19 mouse cellular contexts compared by ENCODE assay signal in genomic region chr9:20870211-20871173, GRCm38 (mm10). TPM values are rescaled to one million over a fixed set of nuclear protein-coding genes. Genes with fewer than 3 reads are reported as not detected.
DNase-seq lines count a peak whose midpoint lies in the region; ATAC-seq and TF ChIP-seq lines count a peak whose summit lies in the region.
"Had no signal": no experiment of that assay in that cellular context is flagged by ENCODE, and none has a peak within 500 bp of the region (broad histone marks: within the 10 kb centered on the region; RNA-seq: fewer than 3 reads in every experiment).

No protein-coding gene starts in this region.

- whole genome bisulfite sequencing in intestine, postnatal 0 days = 80% methylated on average over 12 of the region's 12 CpGs
- 76% methylated on average over 12 of the region's 12 CpGs for WGBS in intestine, embryonic 15.5 days
- WGBS in lung, embryonic 14.5 days = 70% methylated on average over 12 of the region's 12 CpGs

- H3K4me2 ChIP-seq in intestine, postnatal 0 days (replicated peaks; ENCODE audit: low read depth) = no peak overlapping the region
- no peak overlapping the region for H3K4me2 ChIP-seq in intestine, embryonic 15.5 days (replicated peaks)
- no peak overlapping the region for H3K4me2 ChIP-seq in lung, embryonic 14.5 days
- no peak overlapping the region for H3K4me2 ChIP-seq in myocyte (ENCODE audit: low read depth)
- H3K4me2 ChIP-seq: embryonic facial prominence, embryonic 12.5 days; hindbrain, embryonic 12.5 days; midbrain, embryonic 12.5 days had no signal

- DNase-seq in cerebellum, adult 9-10 months = peak; percentile 38
- DNase-seq in cerebellum, adult 11 months = no peak
- no peak for DNase-seq in lung, embryonic 14.5 days
- DNase-seq in lung, postnatal 10 days = no peak
- DNase-seq in right cerebral cortex, adult 18-20 months = no peak
- DNase-seq: adrenal gland, postnatal 10 days; gastrocnemius, postnatal 36 days; kidney, adult 11 months; lung, postnatal 14 days; thymus, postnatal 4 days had no signal

- no peak for TF ChIP-seq POLR2A in myocyte (IDR thresholded peaks at IDR 0.05; ENCODE audit: insufficient read length, low read depth)

- no peak overlapping the region for H3K4me3 ChIP-seq in intestine, postnatal 0 days (ENCODE audit: low read depth, low read length)
- H3K4me3 ChIP-seq in intestine, embryonic 15.5 days (replicated peaks) = no peak overlapping the region
- no peak overlapping the region for H3K4me3 ChIP-seq in lung, embryonic 14.5 days (ENCODE audit: low read depth, low read length)
- H3K4me3 ChIP-seq in myocyte = no peak overlapping the region
- H3K4me3 ChIP-seq: embryonic facial prominence, embryonic 12.5 days; hindbrain, embryonic 12.5 days; midbrain, embryonic 12.5 days had no signal

- no peaks in the 10 kb centered on the region for H3K27me3 ChIP-seq in intestine, postnatal 0 days (replicated peaks; ENCODE audit: control insufficient read depth, insufficient read depth, low read length)
- H3K27me3 ChIP-seq in intestine, embryonic 15.5 days (replicated peaks) = peaks cover 13% of the 10 kb centered on the region; the same call in 1 of the 2 replicates
- peaks cover 23% of the 10 kb centered on the region for H3K27me3 ChIP-seq in lung, embryonic 14.5 days (ENCODE audit: insufficient read depth, low read length)
- no peaks in the 10 kb centered on the region for H3K27me3 ChIP-seq in myocyte (ENCODE audit: control insufficient read depth, insufficient read depth, insufficient read length)

- H3K79me2 ChIP-seq in myocyte (ENCODE audit: control insufficient read depth, insufficient read depth) = no peaks in the 10 kb centered on the region

- H3K9ac ChIP-seq in intestine, postnatal 0 days (ENCODE audit: low read depth, low read length) = no peak overlapping the region
- H3K9ac ChIP-seq in intestine, embryonic 15.5 days = no peak overlapping the region
- no peak overlapping the region for H3K9ac ChIP-seq in lung, embryonic 14.5 days
- H3K9ac ChIP-seq: embryonic facial prominence, embryonic 12.5 days; hindbrain, embryonic 12.5 days; midbrain, embryonic 12.5 days had no signal

- no peak overlapping the region for H3K27ac ChIP-seq in intestine, postnatal 0 days (ENCODE audit: low read depth, low read length)
- H3K27ac ChIP-seq in intestine, embryonic 15.5 days = no peak overlapping the region
- H3K27ac ChIP-seq in lung, embryonic 14.5 days (ENCODE audit: low read depth) = no peak overlapping the region
- H3K27ac ChIP-seq: embryonic facial prominence, embryonic 12.5 days; hindbrain, embryonic 12.5 days; midbrain, embryonic 12.5 days had no signal

- H3ac ChIP-seq in myocyte (ENCODE audit: control insufficient read depth, insufficient read length) = no peak overlapping the region

- no peaks in the 10 kb centered on the region for H3K9me3 ChIP-seq in intestine, postnatal 0 days (ENCODE audit: control insufficient read depth)
- no peaks in the 10 kb centered on the region for H3K9me3 ChIP-seq in intestine, embryonic 15.5 days
- no peaks in the 10 kb centered on the region for H3K9me3 ChIP-seq in lung, embryonic 14.5 days (ENCODE audit: low read depth, low read length)
- H3K9me3 ChIP-seq: embryonic facial prominence, embryonic 12.5 days; hindbrain, embryonic 12.5 days; midbrain, embryonic 12.5 days had no signal

- TF ChIP-seq CTCF in intestine, postnatal 0 days (IDR thresholded peaks at IDR 0.05; ENCODE audit: low read depth) = peak; percentile 36
- peak; percentile 39 for TF ChIP-seq CTCF in lung, embryonic 14.5 days (IDR thresholded peaks at IDR 0.05; ENCODE audit: low read depth)

- H3K4me1 ChIP-seq in intestine, postnatal 0 days (replicated peaks; ENCODE audit: control insufficient read depth, insufficient read depth, low read length) = no peaks in the 10 kb centered on the region
- peaks cover 5% of the 10 kb centered on the region; the same call in 1 of the 2 replicates for H3K4me1 ChIP-seq in intestine, embryonic 15.5 days (replicated peaks)
- H3K4me1 ChIP-seq in lung, embryonic 14.5 days (ENCODE audit: insufficient read depth) = no peaks in the 10 kb centered on the region
- H3K4me1 ChIP-seq: embryonic facial prominence, embryonic 12.5 days; hindbrain, embryonic 12.5 days had no signal

- no peak for ATAC-seq in intestine, postnatal 0 days
- no peak for ATAC-seq in intestine, embryonic 15.5 days
- ATAC-seq in lung, embryonic 14.5 days (ENCODE audit: insufficient read depth) = no peak

- peaks cover 27% of the 10 kb centered on the region for H3K36me3 ChIP-seq in intestine, postnatal 0 days (ENCODE audit: control insufficient read depth, insufficient read depth)
- H3K36me3 ChIP-seq in intestine, embryonic 15.5 days = no peaks in the 10 kb centered on the region
- no peaks in the 10 kb centered on the region for H3K36me3 ChIP-seq in lung, embryonic 14.5 days (ENCODE audit: insufficient read depth)
- no peaks in the 10 kb centered on the region for H3K36me3 ChIP-seq in myocyte (ENCODE audit: control insufficient read depth, insufficient read depth)
- H3K36me3 ChIP-seq: embryonic facial prominence, embryonic 12.5 days; hindbrain, embryonic 12.5 days; midbrain, embryonic 12.5 days had no signal

TF ChIP-seq in myocyte, 11 proteins besides CTCF, POLR2A, EP300 and RAD21:
- TF ChIP-seq TCF3 (IDR thresholded peaks at IDR 0.05; ENCODE audit: insufficient read length, low read depth) (no peak), POLR2AphosphoS2 (IDR thresholded peaks at IDR 0.05; ENCODE audit: insufficient read length, low read depth) (peak; percentile 10)

RNA-seq across cellular contexts. Expression of gene A230050P20Rik, which starts 2.0 kb away (rescaled TPM):
- 4.9 and 5.6 TPM in 2 replicates for polyA plus RNA-seq in intestine, postnatal 0 days (2015; fragmentation: Nextera tagmentation; extraction: Ambion mirVana)
- polyA plus RNA-seq in intestine, embryonic 15.5 days (2015; fragmentation: Nextera tagmentation; extraction: Ambion mirVana) = 15.0 and 19.8 TPM in 2 replicates
- polyA plus RNA-seq in lung, embryonic 14.5 days (2014; fragmentation: Nextera tagmentation; extraction: Ambion mirVana) = 8.0 and 9.4 TPM in 2 replicates
- polyA plus RNA-seq in myocyte (2012; fragmentation: generic; extraction: Trizol) = 4.6 TPM

RNA-seq across cellular contexts. Expression of gene Angptl6, which starts 9.0 kb away (rescaled TPM):
- polyA plus RNA-seq in intestine, postnatal 0 days (2015; fragmentation: Nextera tagmentation; extraction: Ambion mirVana) = 9.4 and 9.8 TPM in 2 replicates
- 8.3 and 10.7 TPM in 2 replicates for polyA plus RNA-seq in intestine, embryonic 15.5 days (2015; fragmentation: Nextera tagmentation; extraction: Ambion mirVana)
- 1.9 and 2.9 TPM in 2 replicates for polyA plus RNA-seq in lung, embryonic 14.5 days (2014; fragmentation: Nextera tagmentation; extraction: Ambion mirVana)
- polyA plus RNA-seq in myocyte (2012; fragmentation: generic; extraction: Trizol) = 12.6 TPM

RNA-seq across cellular contexts. Expression of gene Ppan, which starts 17.5 kb away (rescaled TPM):
- 18.7 and 21.4 TPM in 2 replicates for polyA plus RNA-seq in intestine, postnatal 0 days (2015; fragmentation: Nextera tagmentation; extraction: Ambion mirVana)
- polyA plus RNA-seq in intestine, embryonic 15.5 days (2015; fragmentation: Nextera tagmentation; extraction: Ambion mirVana) = 91.6 and 95.5 TPM in 2 replicates
- polyA plus RNA-seq in lung, embryonic 14.5 days (2014; fragmentation: Nextera tagmentation; extraction: Ambion mirVana) = 77.3 and 83.6 TPM in 2 replicates
- polyA plus RNA-seq in myocyte (2012; fragmentation: generic; extraction: Trizol) = 44.3 TPM

RNA-seq across cellular contexts. Expression of gene Eif3g, which starts 27.9 kb away (rescaled TPM):
- 131 and 138 TPM in 2 replicates for polyA plus RNA-seq in intestine, postnatal 0 days (2015; fragmentation: Nextera tagmentation; extraction: Ambion mirVana)
- polyA plus RNA-seq in intestine, embryonic 15.5 days (2015; fragmentation: Nextera tagmentation; extraction: Ambion mirVana) = 292 and 319 TPM in 2 replicates
- 295 and 296 TPM in 2 replicates for polyA plus RNA-seq in lung, embryonic 14.5 days (2014; fragmentation: Nextera tagmentation; extraction: Ambion mirVana)
- 202 TPM for polyA plus RNA-seq in myocyte (2012; fragmentation: generic; extraction: Trizol)

RNA-seq across cellular contexts. Expression of gene Rdh8, which starts 52.2 kb away (rescaled TPM):
- not detected in 2 replicates for polyA plus RNA-seq in intestine, postnatal 0 days (2015; fragmentation: Nextera tagmentation; extraction: Ambion mirVana)
- not detected in 2 replicates for polyA plus RNA-seq in intestine, embryonic 15.5 days (2015; fragmentation: Nextera tagmentation; extraction: Ambion mirVana)
- polyA plus RNA-seq in lung, embryonic 14.5 days (2014; fragmentation: Nextera tagmentation; extraction: Ambion mirVana) = not detected in 2 replicates
- not detected for polyA plus RNA-seq in myocyte (2012; fragmentation: generic; extraction: Trizol)
- polyA plus RNA-seq: embryonic facial prominence, embryonic 12.5 days; heart, embryonic 16.5 days; hindbrain, embryonic 12.5 days; limb, embryonic 14.5 days; midbrain, embryonic 12.5 days; testis, adult 2 months had no signal
